Mouse (Mus musculus): ENCODE results near the gene Rhno1. TPM values are rescaled to one million over a fixed set of nuclear protein-coding genes. Genes with fewer than 3 reads are reported as not detected.
"Not testable (repeated sequence)": the region's sequence is repeated elsewhere in the genome, so short reads cannot be mapped to it uniquely, and the experiment has no call there.

The Rhno1 gene
- 10 to 100 TPM; 13.9 to 15.3 TPM for total RNA-seq (2021)
- long read RNA-seq, experiment 1, partial matches to known transcripts: 0 of 10 reads
- long read RNA-seq, experiment 1, other reads (novel, unspliced or antisense): 3 of 10 reads
- long read RNA-seq, experiment 2, transcript Rhno1-207 (2 exons, 1,081 nt): major isoform, 5 of 11 reads
- long read RNA-seq, experiment 2, partial matches to known transcripts: 0 of 11 reads
- long read RNA-seq, experiment 2, other reads (novel, unspliced or antisense): 4 of 11 reads

DNA sequence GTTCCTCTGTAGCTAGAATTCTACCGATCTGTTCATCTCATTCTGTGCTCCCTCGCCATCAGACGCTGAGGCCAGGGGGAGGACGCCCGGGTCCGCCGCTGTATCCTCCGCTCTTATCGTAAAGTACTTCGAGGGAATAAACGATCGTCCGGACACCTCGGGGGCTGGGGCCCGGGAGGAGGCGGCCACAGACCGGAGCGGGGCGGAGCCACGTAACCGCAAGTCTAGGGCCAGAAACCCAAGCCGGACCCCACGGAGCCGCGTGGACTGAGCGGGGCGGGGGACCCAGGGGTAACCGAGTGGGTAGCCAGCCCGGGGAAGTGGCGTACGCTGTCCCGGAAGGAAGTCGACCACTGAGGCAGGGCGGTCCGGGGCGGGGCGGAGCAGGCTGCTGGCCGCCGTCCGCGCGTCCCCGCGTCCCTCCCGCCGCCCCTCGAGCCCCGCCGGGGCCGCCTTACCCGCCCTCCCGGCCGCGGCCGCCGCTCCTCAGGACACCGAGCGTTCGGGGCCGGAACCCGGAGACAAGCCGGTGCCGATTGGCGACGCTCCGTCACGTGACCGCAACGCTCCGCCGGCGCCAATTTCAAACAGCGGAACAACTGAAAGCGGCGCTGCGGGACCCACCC, at the start of gene Rhno1, which contains the start of gene Foxm1:
Rhno1 (minus strand) TSS at position 531 of the 626 bp plus-strand sequence.
Foxm1 (plus strand) TSS at position 587 of the 626 bp plus-strand sequence.
- DNase-seq (ENCODE audit: low spot score in 2 of 2): peak; percentile 80 to 85

DNA sequence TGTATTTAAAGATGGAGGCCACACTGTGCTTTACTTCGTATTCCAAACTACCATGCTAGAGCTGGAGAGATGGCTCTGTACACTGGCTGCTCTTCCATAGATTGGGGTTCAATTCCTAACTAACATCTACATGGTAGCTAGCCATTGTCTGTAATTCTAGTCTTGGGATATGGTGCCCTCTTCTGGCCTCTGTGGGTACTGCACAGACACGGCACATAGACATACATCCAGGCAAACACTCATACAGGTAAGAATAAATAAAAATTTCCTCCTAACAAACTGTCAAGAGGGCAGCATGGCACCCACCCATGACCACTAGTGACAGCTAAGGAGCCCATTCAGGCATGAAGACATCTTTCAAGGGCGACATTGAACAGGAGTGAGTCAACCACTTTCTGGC, 48.4 kb upstream of the Rhno1 start:
- peak; percentile 73 to 87 for DNase-seq (ENCODE audit: low spot score in 2 of 2)

DNA sequence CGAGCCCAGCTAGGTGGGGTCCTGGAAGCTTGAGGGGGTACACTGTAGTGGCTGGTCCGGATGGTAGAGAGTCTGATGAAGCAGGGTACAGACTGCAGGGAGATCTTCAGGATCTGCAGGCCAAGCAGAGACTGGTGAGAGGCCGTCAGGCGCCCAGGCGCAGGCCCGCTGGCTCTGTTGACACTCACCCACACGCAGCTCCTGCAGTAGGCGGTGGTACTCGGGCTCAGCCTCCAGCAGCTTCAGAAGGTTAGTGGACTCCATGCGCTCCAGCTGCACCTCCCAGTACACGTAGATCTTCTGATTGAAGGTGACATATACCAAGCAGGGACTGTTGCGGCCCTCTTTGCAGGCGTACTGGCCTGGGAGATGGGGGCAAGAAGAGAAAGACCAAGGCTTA, 47.6 kb upstream of the Rhno1 start:
- DNase-seq (ENCODE audit: low spot score in 2 of 2): no peak

DNA sequence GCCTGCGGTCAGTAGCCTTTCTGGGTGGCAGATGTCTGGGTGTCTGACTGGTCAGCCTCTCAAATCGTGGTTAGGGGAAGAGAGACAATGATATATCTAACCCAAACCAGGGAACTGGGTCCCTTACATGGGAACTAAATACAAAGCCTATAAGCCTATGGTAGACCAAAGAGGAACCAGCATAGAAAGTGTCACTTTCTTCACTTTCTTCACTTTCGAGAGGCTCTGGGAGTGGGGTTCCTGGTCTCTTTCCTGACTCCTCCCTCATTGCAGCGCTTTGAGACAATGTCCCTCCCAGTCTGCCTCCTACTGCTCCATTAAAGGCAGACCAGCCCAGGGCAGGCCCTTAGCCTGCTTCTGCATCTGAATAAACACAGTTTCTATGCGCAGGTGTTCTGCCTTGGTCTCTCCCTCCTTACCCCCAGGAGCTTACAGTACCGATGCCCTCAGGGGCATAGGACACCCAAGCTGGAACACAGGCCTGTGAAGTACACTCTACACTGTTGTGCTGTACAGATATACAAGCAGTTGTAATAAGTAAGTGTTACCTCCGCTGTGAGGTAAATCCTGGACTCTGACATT, 45.9 kb upstream of the Rhno1 start:
- DNase-seq (ENCODE audit: low spot score in 2 of 2): no peak

DNA sequence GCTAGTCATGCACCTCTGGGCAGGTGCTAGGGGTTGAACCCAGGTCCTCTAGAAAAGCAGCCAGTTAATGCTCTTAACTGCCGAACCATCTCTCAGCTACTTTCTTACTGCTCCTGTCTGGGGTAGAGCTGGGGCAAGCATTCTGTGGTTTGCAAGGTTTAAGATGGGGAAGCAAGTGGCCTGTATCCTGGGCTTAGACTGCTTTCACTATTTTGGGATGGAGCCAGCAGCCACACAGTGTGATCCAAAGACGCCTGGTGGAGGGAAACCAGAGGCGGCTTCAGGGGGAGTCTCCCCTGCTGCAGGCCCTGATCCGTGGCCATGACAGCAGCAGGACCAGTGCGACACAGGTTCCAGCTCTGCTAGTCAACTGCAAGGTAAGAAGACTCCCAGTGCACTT, 42.0 kb upstream of the Rhno1 start:
- DNase-seq (ENCODE audit: low spot score in 2 of 2): no peak

DNA sequence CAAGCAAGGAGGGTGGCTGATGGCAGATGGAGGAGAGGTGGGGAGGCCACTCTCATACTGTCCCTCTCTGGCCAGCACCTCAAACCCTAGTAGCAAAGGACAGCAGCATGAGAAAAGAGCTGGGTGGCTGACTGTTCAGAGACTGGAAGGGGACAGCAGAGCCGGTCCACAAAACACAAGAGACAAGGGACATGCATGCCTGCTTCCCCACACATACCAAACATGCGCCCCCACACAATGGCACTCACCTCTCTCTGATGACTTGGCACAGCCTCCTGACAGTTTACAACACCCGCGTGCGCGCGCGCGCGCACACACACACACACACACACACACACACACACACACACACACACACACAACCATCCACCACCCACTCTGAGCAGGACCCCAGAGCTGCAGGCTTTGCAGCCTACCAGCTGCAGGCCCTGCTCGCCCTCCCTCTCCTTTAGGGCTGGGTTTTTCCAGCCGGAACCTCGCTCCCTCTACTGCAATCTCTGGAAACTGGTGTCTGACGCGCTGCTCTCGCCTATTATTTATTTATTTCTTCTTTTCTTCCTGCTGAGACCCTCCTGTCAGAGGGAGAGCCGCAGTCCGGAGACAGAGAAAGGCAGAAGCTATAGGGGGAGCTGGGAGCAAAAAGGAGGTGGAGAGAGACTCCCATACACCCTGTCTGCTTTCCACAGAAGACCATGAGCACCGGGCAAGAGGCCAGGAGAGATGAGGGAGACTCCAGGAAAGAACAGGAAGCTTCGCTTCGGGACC, 36.9 kb upstream of the Rhno1 start:
- DNase-seq (ENCODE audit: low spot score in 2 of 2): no peak

DNA sequence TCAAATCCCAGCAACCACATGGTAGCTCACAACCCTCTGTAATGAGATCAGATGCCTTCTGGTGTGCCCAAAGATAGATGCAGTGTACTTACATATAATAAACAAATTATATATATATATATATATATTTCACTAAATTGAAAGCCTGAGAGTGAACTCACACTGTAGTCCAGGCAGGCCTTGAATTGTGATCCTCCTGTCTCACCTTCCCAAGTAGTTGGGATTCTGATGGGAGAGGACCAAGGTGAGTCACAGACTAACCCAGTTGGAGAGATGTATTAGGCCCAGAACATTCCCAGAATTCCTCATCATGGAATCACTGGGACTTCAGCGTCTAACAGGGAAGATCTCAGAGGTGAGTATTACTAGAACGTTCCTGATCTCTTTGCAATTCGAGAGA, 36.3 kb upstream of the Rhno1 start, which contains the start of gene Nrip2:
Nrip2 (plus strand) TSS at position 301 of the 400 bp plus-strand sequence.
- DNase-seq (ENCODE audit: low spot score in 2 of 2): no peak

DNA sequence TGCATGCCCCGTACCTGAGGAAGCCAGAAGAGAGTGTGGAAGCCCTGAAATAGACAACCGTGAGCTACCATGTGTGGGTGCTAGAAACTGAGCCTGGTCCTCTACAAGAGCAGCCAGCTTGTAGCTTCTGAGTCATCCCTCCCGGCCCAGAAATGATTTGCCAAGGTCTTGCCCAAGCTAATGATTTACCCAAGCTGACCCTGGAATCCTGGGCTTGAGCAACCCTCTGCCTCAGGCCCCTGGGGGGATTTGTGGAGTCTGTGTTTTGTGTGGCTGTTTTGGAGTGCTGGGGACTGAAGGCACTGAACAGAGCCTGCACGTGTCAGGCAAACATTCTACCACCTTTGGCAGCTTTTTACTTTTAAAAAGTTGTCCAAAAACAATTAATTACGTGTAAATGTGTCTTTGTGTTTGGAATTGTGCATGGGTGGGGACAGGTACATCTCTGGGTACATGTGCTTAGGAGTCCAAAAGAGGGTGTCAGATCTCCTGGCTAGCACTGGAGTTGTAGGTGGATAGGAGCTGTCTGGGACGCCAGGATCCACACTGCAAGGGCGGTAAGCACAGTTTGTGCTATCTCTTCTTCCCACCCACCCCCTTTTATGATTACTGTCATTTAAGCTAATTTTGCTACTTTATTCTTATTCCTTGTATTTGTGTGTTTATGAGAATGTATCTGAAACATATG, 35.0 kb upstream of the Rhno1 start:
- DNase-seq (ENCODE audit: low spot score in 2 of 2): no peak

DNA sequence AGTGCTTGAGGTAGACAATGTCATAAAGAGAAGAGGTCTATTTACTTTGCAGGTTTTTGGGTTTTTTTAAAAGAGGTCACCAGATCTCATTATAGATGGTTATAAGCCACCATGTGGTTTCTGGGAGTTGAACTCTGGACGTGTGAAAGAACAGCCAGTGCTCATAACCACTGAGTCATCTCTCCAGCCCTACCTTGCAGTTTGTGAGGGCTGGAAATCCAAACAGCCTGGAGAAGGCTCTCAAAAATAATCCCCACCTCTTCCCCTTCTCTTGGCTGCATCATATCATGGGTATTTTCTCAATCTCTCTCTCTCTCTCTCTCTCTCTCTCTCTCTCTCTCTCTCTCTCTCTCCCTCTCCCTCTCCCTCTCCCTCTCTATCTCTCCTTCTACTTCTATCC, 28.0 kb upstream of the Rhno1 start:
- no peak for DNase-seq (ENCODE audit: low spot score in 2 of 2)

DNA sequence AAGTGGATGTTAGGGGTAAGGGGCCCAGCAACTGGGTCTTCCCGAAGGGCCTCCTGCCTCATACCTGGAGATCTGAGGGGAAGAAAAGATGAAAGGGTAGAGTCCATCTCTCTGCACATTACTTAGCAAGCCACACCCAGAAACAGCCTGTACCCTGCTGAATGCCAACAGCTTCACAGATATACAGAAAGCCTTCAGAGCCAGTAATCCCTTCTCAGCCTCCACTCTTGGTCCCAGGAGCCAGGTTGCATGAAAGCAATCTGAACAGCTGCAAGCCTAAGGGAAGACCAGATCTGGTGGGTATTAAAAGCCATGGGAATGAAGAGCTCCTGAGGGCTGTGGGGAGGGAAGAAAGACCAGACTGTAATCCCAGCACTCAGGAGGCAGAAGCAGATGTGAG, 26.5 kb upstream of the Rhno1 start:
- DNase-seq (ENCODE audit: low spot score in 2 of 2): no peak

DNA sequence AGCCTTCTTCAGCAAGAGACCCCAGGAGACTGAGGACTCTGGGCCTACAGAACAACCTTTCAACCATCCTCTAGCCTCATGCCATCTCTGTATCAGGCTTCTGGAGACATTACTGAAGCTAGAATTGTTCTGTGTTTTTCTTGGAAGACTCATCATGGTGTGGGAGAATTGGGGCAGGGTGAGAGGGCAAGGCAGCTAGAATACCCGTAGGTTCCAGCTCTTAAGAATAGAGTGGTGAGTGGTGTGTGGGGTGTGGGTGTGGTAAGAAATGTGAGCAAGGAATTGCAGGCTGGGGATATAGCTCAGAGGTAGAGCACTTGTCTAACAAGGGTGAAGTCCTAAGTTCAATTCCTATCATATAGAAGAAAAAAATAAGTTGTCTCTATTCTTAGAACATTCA, 22.3 kb upstream of the Rhno1 start:
- DNase-seq (ENCODE audit: low spot score in 2 of 2): no peak

DNA sequence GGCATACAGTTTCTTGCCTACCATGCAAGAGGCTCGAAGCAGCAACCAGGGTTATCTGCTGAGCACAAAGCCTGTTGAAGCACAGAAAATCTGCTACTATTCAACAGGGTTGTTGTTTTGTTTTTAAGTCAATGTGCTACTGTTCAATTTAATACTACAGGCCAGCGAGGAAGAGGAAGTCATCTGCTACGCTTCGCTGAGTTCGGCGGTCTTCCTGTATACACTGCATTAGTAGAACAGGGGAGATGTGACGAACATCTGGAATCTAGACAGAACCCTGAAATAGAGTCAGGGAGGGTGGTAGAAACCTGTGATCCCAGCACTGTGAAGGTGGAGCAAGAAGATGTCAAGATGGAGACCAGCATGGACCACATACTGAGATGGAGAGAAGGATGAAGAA, 21.0 kb upstream of the Rhno1 start:
- DNase-seq (ENCODE audit: low spot score in 2 of 2): no peak

DNA sequence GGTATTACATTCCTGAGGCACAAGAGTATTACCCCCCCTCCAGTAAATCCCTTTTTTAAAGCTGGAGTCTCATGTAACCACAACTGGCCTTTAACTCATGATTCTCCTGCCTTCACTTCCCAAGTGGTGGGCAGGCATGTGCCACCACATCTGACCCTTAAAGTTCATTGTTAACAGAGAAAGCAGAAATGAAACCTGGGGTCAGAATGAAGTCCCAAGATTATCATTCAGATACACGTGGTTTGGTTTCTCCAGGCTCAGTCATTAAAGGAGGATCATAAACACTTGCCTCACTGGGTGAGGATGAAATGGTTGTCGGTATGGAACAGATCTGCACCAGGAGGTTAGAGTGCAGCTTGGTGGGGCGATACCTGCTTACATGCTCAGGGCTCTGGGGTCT, 18.5 kb upstream of the Rhno1 start:
- no peak for DNase-seq (ENCODE audit: low spot score in 2 of 2)

DNA sequence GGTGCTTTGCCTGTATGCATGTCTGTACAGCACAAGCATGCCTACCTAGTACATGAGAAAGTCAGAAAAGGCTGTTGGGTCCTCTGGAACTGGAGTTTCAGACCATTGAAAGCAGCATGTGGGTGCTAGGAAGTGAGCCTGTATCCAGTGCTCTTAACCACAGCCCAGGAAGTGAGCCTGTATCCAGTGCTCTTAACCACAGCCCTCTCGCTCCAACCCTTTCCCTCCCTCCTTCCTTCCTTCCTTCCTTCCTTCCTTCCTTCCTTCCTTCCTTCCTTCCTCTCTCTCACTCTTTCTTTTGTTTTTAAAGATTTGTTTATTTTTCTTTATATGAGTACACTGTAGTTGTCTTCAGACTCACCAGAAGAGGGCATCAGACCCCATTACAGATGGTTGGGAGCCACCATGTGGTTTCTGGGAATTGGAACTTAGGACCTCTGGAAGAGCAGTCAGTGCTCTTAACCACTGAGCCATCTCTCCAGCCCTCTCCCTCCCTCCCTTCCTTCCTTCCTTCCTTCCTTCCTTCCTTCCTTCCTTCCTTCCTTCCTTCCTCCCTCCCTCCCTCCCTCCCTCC, 18.0 kb upstream of the Rhno1 start:
- not testable (repeated sequence) for DNase-seq (ENCODE audit: low spot score in 2 of 2)

DNA sequence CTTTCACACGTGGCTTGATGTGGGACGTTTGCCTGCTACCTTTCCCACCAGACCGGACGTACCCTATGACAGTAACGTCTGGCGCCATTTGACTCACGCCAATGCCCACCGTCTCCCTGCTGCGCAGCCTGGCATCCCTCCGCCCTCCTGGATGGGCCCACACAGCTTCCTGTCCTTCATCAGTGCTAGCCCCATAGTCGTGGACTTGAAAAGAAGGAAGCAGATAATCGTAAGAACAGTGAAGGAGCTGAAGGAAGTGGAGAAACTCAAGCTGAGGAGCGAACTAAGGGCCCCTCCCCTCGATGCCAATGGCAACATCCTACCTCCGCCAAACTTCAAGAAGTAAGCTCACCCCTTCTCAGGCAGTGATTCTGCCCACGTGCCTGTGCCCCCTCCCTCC, 16.9 kb upstream of the Rhno1 start:
- DNase-seq (ENCODE audit: low spot score in 2 of 2): no peak

DNA sequence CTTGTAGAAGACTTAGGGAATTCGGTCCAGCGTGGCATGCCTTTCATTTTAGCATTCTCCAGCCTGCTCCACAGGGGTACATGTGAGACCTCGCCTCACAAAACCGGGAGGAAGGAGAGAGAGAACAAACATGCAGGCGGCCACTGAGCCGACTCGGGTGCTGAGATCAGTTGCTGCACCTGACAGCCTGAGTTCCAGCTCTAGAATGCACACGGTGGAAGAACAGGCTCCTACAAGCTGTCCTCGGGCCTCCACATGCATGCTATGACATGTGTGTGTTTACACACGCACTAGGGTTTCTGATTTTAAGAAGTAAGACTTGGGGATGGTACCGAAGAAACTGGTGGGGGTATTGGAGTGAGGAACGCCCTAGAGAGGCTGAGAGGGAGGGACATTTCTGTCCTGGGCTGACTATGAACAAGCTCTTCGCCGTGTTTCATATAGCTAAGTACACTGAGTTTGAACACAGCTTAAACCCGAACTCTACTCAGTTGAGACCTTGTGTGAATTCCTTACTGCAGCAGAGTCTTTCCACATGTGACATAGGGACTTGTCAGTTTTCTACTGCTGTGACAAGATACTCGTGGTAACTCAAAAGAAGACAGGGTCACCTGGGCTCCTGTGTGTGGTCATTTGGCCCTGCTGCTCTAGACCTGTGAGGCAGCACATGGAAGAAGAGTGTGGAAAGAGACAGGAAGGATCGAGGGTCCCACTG, 13.8 kb upstream of the Rhno1 start:
- DNase-seq (ENCODE audit: low spot score in 2 of 2): no peak

DNA sequence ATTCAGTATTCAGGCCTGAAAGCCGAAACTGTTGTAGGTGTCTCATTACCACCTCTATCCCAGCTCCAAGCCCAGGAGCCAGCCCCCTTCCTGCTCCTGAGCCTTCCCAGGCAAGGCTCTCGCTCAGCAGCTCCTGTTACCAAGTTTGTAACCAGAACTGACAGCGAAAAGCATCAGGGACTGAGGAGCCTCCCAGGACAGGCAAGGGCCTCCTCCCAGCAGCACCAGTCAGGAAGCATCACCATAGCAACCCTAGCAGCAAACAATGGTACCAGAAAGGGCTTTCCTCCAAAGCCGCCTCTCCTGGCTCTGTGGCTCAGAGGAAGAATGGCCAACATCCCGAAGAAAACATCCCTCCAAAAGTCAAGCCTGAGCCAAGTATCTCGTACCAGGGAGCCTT, 12.5 kb upstream of the Rhno1 start, which contains the start of the genes Tex52 and Gm44596:
Tex52 (plus strand) TSS at position 265 of the 400 bp plus-strand sequence.
Gm44596 (plus strand) TSS at position 312 of the 400 bp plus-strand sequence.
- DNase-seq (ENCODE audit: low spot score in 2 of 2): no peak

DNA sequence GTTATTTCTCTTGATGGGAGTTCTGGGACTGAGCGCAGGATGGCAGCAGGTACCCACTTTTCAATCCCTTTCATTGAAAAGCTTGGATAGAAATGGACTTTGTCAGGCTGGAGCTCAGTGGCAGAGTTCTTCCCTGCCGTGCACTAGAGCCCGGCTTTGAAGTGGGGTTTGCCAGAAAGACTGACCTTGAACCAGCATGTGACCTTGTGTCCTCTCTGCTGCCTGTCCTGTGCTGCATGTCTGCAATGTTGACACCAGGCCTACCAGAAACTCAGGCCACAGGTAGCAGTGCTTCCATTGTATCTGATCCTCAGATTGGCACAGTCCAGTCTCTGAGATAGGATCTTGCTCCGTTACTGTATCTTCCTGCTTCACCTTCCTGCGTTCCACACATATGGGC, 7.3 kb upstream of the Rhno1 start:
- DNase-seq (ENCODE audit: low spot score in 2 of 2): no peak

DNA sequence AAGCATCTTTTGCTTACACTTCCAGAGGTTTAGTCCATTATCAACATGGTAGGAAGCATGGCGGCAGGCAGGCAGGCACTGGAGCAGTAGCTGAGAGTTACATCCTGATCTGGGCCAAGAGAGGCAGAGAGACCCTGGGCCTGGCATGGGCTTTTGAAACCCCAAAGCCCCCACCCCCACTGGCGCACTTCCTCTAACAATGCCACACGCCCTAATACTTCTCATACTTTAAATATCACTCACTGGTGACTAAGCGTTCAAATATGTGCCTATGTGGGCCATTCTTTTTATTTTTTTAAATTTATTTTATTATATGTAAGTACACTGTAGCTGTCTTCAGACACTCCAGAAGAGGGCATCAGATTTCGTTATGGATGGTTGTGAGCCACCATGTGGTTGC, 3.8 kb upstream of the Rhno1 start:
- no peak for DNase-seq (ENCODE audit: low spot score in 2 of 2)

DNA sequence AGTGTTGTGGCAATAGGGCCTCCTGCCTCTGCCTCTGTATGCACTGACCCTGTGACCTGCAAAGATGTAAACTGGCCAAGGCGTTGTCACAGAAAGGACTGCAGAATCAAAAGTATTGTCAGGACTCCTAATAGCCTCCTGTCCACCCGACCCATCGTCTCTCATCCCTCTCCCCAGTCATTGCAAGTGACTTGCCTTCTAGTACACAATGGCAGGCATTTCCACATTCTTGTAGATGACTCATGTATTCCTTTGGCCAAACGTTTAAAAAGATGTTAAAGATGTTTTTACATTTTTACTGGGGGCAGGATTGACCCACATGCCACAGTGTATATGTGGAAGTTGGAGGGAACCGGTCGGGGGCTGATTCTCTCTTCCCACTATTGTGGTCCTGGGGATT, 2.0 kb upstream of the Rhno1 start:
- no peak for DNase-seq (ENCODE audit: low spot score in 2 of 2)

All from adrenal gland, adult 18-20 months (tissue).